Mouse (Mus musculus): ENCODE results near the gene Lpp.
"Not testable (repeated sequence)": the region's sequence is repeated elsewhere in the genome, so short reads cannot be mapped to it uniquely, and the experiment has no call there.

The Lpp gene

DNA sequence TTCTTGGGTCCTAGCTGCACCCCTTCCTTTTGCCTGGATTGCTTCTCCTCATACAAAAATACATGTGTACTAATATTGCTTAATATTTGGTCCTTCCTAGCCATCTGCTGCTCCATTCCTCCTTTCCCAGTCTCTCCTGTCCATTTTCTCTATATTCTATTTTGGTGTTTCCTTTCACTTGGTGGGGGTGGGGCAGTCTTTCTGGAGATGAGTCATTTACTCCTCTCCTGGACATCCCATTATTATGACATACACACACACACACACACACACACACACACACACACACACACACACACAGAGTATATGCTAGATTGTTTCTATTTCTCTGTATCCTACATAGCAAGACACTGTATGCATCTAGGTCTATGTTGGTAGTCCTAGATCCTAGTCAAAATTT, 623.7 kb downstream of the Lpp start:
- no peak for DNase-seq

DNA sequence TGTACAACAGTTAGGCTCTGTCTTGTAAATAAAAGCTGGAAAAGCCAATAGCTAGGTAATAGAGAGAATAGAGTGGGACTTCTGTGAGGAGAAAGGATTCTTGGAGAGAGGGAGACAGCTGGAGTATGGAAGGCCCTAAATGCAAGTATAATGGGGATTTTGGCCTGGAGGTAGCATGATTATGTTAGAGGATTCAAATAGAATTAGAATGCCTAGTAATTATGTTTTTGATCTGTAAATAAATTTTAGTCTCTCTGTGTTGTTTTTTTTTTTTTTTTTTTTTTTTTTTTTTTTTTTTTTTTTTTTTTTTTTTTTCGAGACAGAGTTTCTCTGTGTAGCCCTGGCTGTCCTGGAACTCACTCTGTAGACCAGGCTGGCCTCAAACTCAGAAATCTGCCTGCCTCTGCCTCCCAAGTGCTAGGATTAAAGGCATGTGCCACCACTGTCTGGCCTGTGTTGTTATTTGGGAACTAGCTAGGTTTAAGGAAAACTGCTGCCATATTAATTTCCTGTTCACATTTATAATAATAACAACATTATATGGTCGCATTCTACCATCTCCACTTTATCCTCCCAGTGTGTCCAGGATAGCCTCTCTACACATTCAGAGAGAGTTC, 628.5 kb downstream of the Lpp start:
- not testable (repeated sequence) for DNase-seq

DNA sequence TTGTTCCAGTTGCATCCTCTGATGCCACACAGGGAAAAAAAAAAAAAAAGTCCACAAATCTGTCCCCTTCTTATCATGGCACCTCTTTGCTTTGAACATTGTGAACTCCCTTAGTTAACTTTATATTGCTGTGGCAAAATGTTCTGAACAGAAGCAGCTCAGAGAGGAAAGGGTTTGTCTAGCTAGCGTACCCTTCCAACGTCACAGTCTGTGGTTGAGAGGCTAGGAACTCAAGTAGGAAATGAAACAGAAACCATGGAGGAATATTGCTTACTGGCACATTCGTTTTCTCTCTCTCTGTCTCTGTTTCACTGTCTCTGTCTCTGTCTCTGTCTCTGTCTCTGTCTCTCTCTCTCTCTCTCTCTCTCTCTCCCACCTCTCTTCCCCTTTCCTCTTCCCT, 631.3 kb downstream of the Lpp start:
- DNase-seq, result no peak

GRCm38 (mm10) chr16:25026191-25026590, 632.9 kb downstream of the Lpp start:
- DNase-seq, result no peak

- no peak for DNase-seq
These were observed 636.2 kb downstream of the Lpp start for GRCm38 (mm10) chr16:25029548-25029947.

DNA sequence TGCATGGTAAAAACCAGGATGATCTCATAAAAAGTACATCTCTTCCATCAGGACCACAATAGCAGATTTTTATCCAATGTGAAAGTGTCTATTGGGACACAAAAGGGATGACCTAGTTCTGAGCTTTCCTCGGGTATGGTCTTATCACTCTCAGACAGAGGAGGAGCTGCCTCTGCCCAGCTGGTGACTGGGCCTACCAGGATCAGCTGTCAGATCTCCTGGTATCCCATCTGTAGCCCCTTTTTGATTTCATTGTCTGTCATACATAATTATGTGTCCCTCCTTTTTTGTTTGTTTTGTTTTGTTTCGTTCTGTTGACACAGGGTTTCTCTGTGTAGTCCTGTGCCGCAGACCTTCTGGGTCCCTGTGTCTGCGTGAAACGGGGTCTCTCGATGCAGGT, 644.1 kb downstream of the Lpp start:
- no peak for DNase-seq

GRCm38 (mm10) chr16:25038529-25038928, 645.2 kb downstream of the Lpp start:
- no peak for DNase-seq

DNA sequence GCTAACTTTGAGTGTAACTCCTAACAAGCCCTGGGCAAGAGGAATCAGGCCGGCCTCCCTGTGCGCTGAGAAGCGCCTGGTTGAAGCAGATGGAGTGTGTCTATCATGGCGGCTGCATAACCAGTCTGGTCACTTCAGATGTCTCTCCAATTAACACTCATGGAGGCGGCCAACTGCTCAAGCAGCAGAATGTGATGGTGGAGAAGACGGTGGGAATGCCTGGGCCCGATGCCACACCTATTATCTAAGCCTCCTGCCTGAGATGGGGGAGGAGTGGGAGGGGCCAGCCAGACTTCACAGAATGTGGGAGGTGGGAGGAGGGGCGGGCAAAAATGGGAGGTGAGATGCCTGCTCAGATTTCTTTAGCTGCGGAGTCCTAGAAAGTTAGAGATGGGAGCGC, 646.6 kb downstream of the Lpp start:
- no peak for DNase-seq

DNA sequence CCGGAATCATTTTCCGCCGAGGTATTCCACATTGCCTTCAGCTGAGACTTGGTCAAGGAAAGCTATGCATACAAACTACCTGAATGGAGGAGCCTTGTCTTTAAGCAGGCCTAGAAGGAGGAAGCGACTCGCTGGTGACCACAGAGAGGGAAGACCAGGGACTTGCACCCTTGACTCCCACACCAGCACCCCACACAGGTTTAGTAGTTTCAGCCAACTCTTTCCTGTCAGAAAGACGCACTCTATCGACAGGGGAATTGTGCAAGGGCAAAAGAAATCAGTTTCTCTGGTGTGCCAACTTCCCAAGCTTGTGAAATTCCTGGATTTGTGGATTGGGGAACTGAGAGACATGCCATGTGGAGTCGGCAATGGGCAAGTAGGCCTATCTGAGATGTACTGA, 647.9 kb downstream of the Lpp start:
- no peak for DNase-seq

DNA sequence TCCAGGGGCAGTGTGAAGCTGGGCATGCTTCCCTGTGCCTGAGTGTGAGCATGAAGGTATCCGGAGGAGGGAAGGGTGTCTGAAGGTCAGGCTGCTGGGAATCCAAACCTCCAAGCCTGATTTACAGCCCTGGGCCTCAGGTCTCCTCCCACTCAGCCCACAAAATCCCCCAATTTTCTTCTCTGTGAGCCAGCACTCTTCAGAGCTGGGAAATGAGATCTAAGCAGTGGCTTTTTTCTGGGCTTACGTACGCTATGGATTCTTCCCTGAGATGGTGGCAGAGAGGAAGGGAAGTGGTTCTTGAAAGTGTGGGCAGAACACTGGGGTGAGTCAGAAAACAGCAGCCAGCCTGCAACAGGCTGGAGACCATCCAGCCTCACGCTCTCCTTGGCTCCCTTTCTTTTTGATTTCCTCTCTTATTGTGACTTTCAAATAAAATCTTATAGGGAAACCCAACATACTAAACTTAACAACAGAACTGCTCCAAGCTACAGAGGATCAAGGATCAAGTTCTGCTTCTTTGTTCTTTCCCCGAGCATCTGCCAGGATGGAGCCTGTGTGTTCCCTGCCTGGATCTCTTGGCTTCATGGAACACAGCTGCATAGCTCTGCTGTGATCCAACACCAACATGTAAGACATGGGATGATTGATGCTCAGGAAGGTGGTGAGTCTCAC, 648.7 kb downstream of the Lpp start:
- no peak for DNase-seq
